Comparison of ENCODE assay signal across 30 mouse cellular contexts in the genomic region with DNA sequence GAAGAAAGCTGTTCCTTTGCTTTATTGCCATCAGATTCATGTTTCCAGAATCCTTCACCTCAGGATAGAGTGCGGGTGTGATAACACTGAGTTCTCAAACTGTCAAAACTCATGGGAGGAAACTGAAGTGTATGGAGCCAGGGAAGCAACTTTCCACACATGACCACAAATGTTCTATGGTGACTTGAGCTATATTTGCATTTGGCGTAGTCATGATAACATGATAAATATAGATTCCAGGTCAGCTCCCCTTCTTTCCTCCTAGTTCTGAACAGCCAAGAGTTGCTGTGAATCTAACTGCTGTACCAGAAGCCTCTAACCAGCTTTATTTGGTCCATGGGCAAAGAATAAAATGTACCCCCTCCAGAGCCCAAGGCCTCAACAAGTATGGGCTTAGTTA. TPM values are rescaled to one million over a fixed set of nuclear protein-coding genes. Genes with fewer than 3 reads are reported as not detected.
DNase-seq lines count a peak whose midpoint lies in the region; ATAC-seq lines count a peak whose summit lies in the region.
"Had no signal": no experiment of that assay in that cellular context is flagged by ENCODE, and none has a peak within 500 bp of the region (broad histone marks: within the 10 kb centered on the region; RNA-seq: fewer than 3 reads in every experiment).

No protein-coding gene starts in this region.

- no peak for DNase-seq in heart, adult 18-20 months
- no peak for DNase-seq in c-Kit-positive CD71-positive TER-119-positive erythroid progenitor cells, embryonic 14.5 days (ENCODE audit: low spot score)
- DNase-seq in adrenal gland, adult 8-10 months = no peak
- DNase-seq: adrenal gland, postnatal 10 days; cerebellum, adult 11 months; cerebellum, postnatal 10 days; heart, adult 2 months; kidney, adult 2 months; kidney, postnatal 25 days; lung, adult 18-20 months; lung, postnatal 36 days; thymus, adult 2 months had no signal

- peaks cover 86% of the 10 kb centered on the region for H3K4me1 ChIP-seq in erythroblast, embryonic 14.5 days (ENCODE audit: control insufficient read depth)
- H3K4me1 ChIP-seq in heart, embryonic 14.5 days (ENCODE audit: control insufficient read depth in 2 of 2, insufficient read depth in 2 of 2, low read length in 2 of 2) = peaks cover 16 to 40% of the 10 kb centered on the region in 2 experiments
- H3K4me1 ChIP-seq in megakaryocyte, embryonic 14.5 days = peaks cover 92% of the 10 kb centered on the region

- 0 out of 2 replicates have a peak overlapping the region, but pooled peaks have one; percentile 4 for H3K4me2 ChIP-seq in heart, embryonic 14.5 days (ENCODE audit: low read length)
- H3K4me2 ChIP-seq: embryonic facial prominence, embryonic 13.5 days; hindbrain, embryonic 13.5 days had no signal

- H3K36me3 ChIP-seq in erythroblast, embryonic 14.5 days (ENCODE audit: control insufficient read depth) = peaks cover 42% of the 10 kb centered on the region
- peaks cover 11% of the 10 kb centered on the region; the same call in 1 of the 2 replicates for H3K36me3 ChIP-seq in heart, embryonic 14.5 days (ENCODE audit: control insufficient read depth, insufficient read depth, low read length)
- H3K36me3 ChIP-seq in megakaryocyte, embryonic 14.5 days (replicated peaks; ENCODE audit: low read length) = no peaks in the 10 kb centered on the region
- H3K36me3 ChIP-seq: embryonic facial prominence, embryonic 13.5 days had no signal

- no peaks in the 10 kb centered on the region for H3K27me3 ChIP-seq in erythroblast, embryonic 14.5 days (ENCODE audit: control insufficient read depth)
- no peaks in the 10 kb centered on the region for H3K27me3 ChIP-seq in heart, embryonic 14.5 days (ENCODE audit: control insufficient read depth, insufficient read depth, low read length)
- H3K27me3 ChIP-seq in megakaryocyte, embryonic 14.5 days (replicated peaks) = no peaks in the 10 kb centered on the region
- H3K27me3 ChIP-seq: embryonic facial prominence, embryonic 13.5 days; hindbrain, embryonic 13.5 days; Patski had no signal

- 31% methylated on average over 2 of the region's 2 CpGs for WGBS in heart, embryonic 14.5 days

- peak overlapping the region; percentile 2 for H3K4me3 ChIP-seq in erythroblast, embryonic 14.5 days (replicated peaks)
- no peak overlapping the region for H3K4me3 ChIP-seq in heart, embryonic 14.5 days (ENCODE audit: control insufficient read depth in 1 of 2, insufficient read depth in 1 of 2, low read depth in 1 of 2, low read length in 2 of 2)
- peak overlapping the region; percentile 5 for H3K4me3 ChIP-seq in megakaryocyte, embryonic 14.5 days (replicated peaks)
- H3K4me3 ChIP-seq: embryonic facial prominence, embryonic 13.5 days; heart, adult 2 months; hindbrain, embryonic 13.5 days; limb, embryonic 10.5 days; midbrain, embryonic 10.5 days had no signal

- peak overlapping the region in 1 of 2 experiments; percentile 51; a peak in 2 of 4 replicates for H3K27ac ChIP-seq in heart, embryonic 14.5 days (replicated peaks in 1 of 2; ENCODE audit: control insufficient read depth in 1 of 2, insufficient read depth in 1 of 2, low read depth in 2 of 2, low read length in 2 of 2)
- H3K27ac ChIP-seq: embryonic facial prominence, embryonic 13.5 days; heart, adult 2 months; hindbrain, embryonic 13.5 days; limb, embryonic 10.5 days; midbrain, embryonic 10.5 days had no signal

- H3K9me3 ChIP-seq in erythroblast, embryonic 14.5 days (ENCODE audit: control insufficient read depth, low read length) = no peaks in the 10 kb centered on the region
- H3K9me3 ChIP-seq in heart, embryonic 14.5 days (ENCODE audit: control insufficient read depth, low read length) = no peaks in the 10 kb centered on the region
- H3K9me3 ChIP-seq in megakaryocyte, embryonic 14.5 days = no peaks in the 10 kb centered on the region
- H3K9me3 ChIP-seq: embryonic facial prominence, embryonic 13.5 days; hindbrain, embryonic 13.5 days; limb, embryonic 10.5 days; midbrain, embryonic 10.5 days had no signal

- ATAC-seq in erythroblast, adult 5-6 weeks (replicated peaks; ENCODE audit: low FRiP score, poor library complexity, severe bottlenecking) = no peak
- ATAC-seq in heart, embryonic 14.5 days (ENCODE audit: insufficient number of reproducible peaks, insufficient read depth, low FRiP score, low read depth) = no peak
- ATAC-seq in megakaryocyte, adult 5-6 weeks (ENCODE audit: poor library complexity, severe bottlenecking) = no peak
- ATAC-seq: CD4-positive, CD25-positive, alpha-beta regulatory T cell, adult 4 months; forebrain, embryonic 16.5 days; inflammation-experienced regulatory T-cells, adult 6 months had no signal

- H3K9ac ChIP-seq in heart, embryonic 14.5 days (ENCODE audit: low read length) = no peak overlapping the region
- H3K9ac ChIP-seq: embryonic facial prominence, embryonic 13.5 days; hindbrain, embryonic 13.5 days had no signal

RNA-seq across cellular contexts. Expression of a gene that starts 41.6 kb away (rescaled TPM):
- polyA plus RNA-seq in erythroblast, embryonic 14.5 days (2012) = not detected in 2 replicates
- not detected in 2 replicates for total RNA-seq in erythroblast, adult 5-6 weeks (2015; ENCODE audit: low replicate concordance)
- total RNA-seq in erythroblast, adult 5-6 weeks (2017; ENCODE audit: low replicate concordance) = 0.60 TPM in 1 of 2 replicates, not detected in the other
- polyA plus RNA-seq in heart, embryonic 14.5 days (2014; fragmentation: Nextera tagmentation; extraction: Ambion mirVana) = not detected in 2 replicates
- total RNA-seq in heart, adult 18-20 months (2021) = 1 to 10 TPM in 1 of 2 experiments, under 1 TPM in 1; 0.30 to 1.4 TPM
- polyA plus RNA-seq in megakaryocyte, embryonic 14.5 days (2012; ENCODE audit: insufficient read depth, low replicate concordance) = not detected in 2 replicates
- total RNA-seq in megakaryocyte, adult 5-6 weeks (2015) = not detected in 2 replicates
- total RNA-seq in megakaryocyte, adult 5-6 weeks (2017) = not detected in 2 replicates
- total RNA-seq in adrenal gland, adult 8-10 months (2022) = 1 to 10 TPM; 1.3 to 4.7 (median 2.8) TPM
- total RNA-seq: ES-E14; layer of hippocampus, postnatal 10 days; left cerebral cortex, adult 8-10 months; neutrophil, adult 5-6 weeks had no signal
- polyA plus RNA-seq: CD4-positive, CD25-positive, alpha-beta regulatory T cell, adult 4 months; inflammation-experienced regulatory T-cells, adult 6 months; limb, embryonic 10.5 days; midbrain, embryonic 10.5 days; midbrain, postnatal 0 days; Patski had no signal

Comparison
In these comparisons a context has a peak if more than half of its experiments do, and no peak if none do; other contexts are left out.
1. H3K4me3 ChIP-seq: peak in erythroblast, embryonic 14.5 days (single experiment) and megakaryocyte, embryonic 14.5 days (single experiment); none in heart, embryonic 14.5 days (0 of 2).